Mouse (Mus musculus) heart, postnatal 25 days (tissue): ENCODE measurements around the gene Polm. TPM values are rescaled to one million over a fixed set of nuclear protein-coding genes. Genes with fewer than 3 reads are reported as not detected.
"Not testable (repeated sequence)": the region's sequence is repeated elsewhere in the genome, so short reads cannot be mapped to it uniquely, and the experiment has no call there.

Experiments
- DNase-seq: peaks from one replicate; pipeline ENCODE4 v3.0.0; 2022; ENCODE audit warnings: low spot score
- intact Hi-C: fragments of 180-260 bp; cut with DNase I; formaldehyde crosslinking; loops from one replicate; pipeline ENCODE4 v1.15.1; 2025
- total RNA-seq, 2 experiments: library from RNA; stranded (reverse); gene quantifications; 2 replicates each; pipeline ENCODE4 v1.2.3; 2021

Polm gene
- total RNA-seq, 2 experiments from 2014 or later: 3.0 to 3.6 TPM

GRCm38 (mm10) chr11:5813381-5813780 lies 24.4 kb downstream of the Polm start:
- intact Hi-C loops: no loop called here
- DNase-seq: no peak

- intact Hi-C loops, DNase-seq: not testable (repeated sequence)
Measured at GRCm38 (mm10) chr11:5809487-5809886, 28.3 kb downstream of the Polm start.

- intact Hi-C loops: no loop called here
Measured at GRCm38 (mm10) chr11:5807956-5808355, 29.9 kb downstream of the Polm start.

GRCm38 (mm10) chr11:5805711-5806110 lies 32.1 kb downstream of the Polm start:
- DNase-seq: no peak
- intact Hi-C loops: no loop called here

More at GRCm38 (mm10) chr11:5807956-5808355, 29.9 kb downstream of the Polm start:
- DNase-seq: no peak

GRCm38 (mm10) chr11:5804174-5804573 lies 33.6 kb downstream of the Polm start:
- intact Hi-C loops: no loop called here
- DNase-seq: no peak

- intact Hi-C loops: no loop called here
- DNase-seq: peak; percentile 27
Measured at GRCm38 (mm10) chr11:5803551-5803981, 34.2 kb downstream of the Polm start, which contains the start of gene Pgam2. Pgam2 (minus strand) TSS chr11:5803733.

- DNase-seq: no peak
- intact Hi-C loops: no loop called here
Measured at GRCm38 (mm10) chr11:5802457-5803217, 35.2 kb downstream of the Polm start.

GRCm38 (mm10) chr11:5802005-5802404 lies 35.8 kb downstream of the Polm start:
- no peak for DNase-seq

GRCm38 (mm10) chr11:5801511-5801910 lies 36.3 kb downstream of the Polm start:
- intact Hi-C loops: no loop called here
- no peak for DNase-seq

More at GRCm38 (mm10) chr11:5802005-5802404, 35.8 kb downstream of the Polm start:
- intact Hi-C loops: no loop called here

GRCm38 (mm10) chr11:5799621-5800490 lies 38.0 kb downstream of the Polm start:
- intact Hi-C loops: no loop called here

GRCm38 (mm10) chr11:5797928-5798327 lies 39.9 kb downstream of the Polm start:
- DNase-seq: no peak
- intact Hi-C loops: no loop called here

More at GRCm38 (mm10) chr11:5799621-5800490, 38.0 kb downstream of the Polm start:
- no peak for DNase-seq

- intact Hi-C loops: no loop called here
- DNase-seq: no peak
Measured at GRCm38 (mm10) chr11:5797371-5797770, 40.4 kb downstream of the Polm start.

GRCm38 (mm10) chr11:5796939-5797338 lies 40.9 kb downstream of the Polm start:
- DNase-seq: no peak
- intact Hi-C loops: no loop called here

- DNase-seq: no peak
Measured at GRCm38 (mm10) chr11:5795706-5796105, 42.1 kb downstream of the Polm start.

GRCm38 (mm10) chr11:5795290-5795689 lies 42.5 kb downstream of the Polm start:
- DNase-seq: no peak
- intact Hi-C loops: no loop called here

More at GRCm38 (mm10) chr11:5795706-5796105, 42.1 kb downstream of the Polm start:
- intact Hi-C loops: no loop called here

- intact Hi-C loops: no loop called here
Measured at GRCm38 (mm10) chr11:5790431-5790830, 47.4 kb downstream of the Polm start.

GRCm38 (mm10) chr11:5789754-5790333 lies 48.0 kb downstream of the Polm start:
- intact Hi-C loops: loop anchor here (2.0 to 5.0 kb wide), 3 partner anchors 29 to 97 kb away; partner anchors contain the start of gene Polm
- DNase-seq: no peak

More at GRCm38 (mm10) chr11:5790431-5790830, 47.4 kb downstream of the Polm start:
- no peak for DNase-seq

- DNase-seq: no peak
Measured at GRCm38 (mm10) chr11:5789071-5789753, 48.6 kb downstream of the Polm start.

More at GRCm38 (mm10) chr11:5789071-5789753, 48.6 kb downstream of the Polm start:
- intact Hi-C loops: loop anchor here (2.0 to 5.0 kb wide), 3 partner anchors 28 to 98 kb away; partner anchors contain the start of gene Polm
